Mouse (Mus musculus) layer of hippocampus, adult 18-20 months (tissue): ENCODE measurements around the gene Pcsk5. TPM values are rescaled to one million over a fixed set of nuclear protein-coding genes. Genes with fewer than 3 reads are reported as not detected.
"Not testable (repeated sequence)": the region's sequence is repeated elsewhere in the genome, so short reads cannot be mapped to it uniquely, and the experiment has no call there.

ENCODE experiments used
- DNase-seq, 2 experiments: peaks; one replicate each; pipeline ENCODE4 v3.0.0; 2022; ENCODE audit warnings: low spot score in 2 of 2
- total RNA-seq, 2 experiments: library from RNA; stranded (reverse); gene quantifications; 2 replicates each; pipeline ENCODE4 v1.2.3; 2021

Pcsk5 gene
- total RNA-seq, 2 experiments from 2014 or later = 10.6 to 12.3 TPM

GRCm38 (mm10) chr19:17482126-17482790 is 355.2 kb downstream of the Pcsk5 start:
- DNase-seq = no peak

GRCm38 (mm10) chr19:17479471-17479870 is 358.0 kb downstream of the Pcsk5 start:
- DNase-seq = no peak

GRCm38 (mm10) chr19:17476021-17476420 is 361.4 kb downstream of the Pcsk5 start:
- DNase-seq = no peak

GRCm38 (mm10) chr19:17473138-17473537 is 364.3 kb downstream of the Pcsk5 start:
- not testable (repeated sequence) for DNase-seq

- DNase-seq = no peak
Measured at GRCm38 (mm10) chr19:17471861-17472260, 365.6 kb downstream of the Pcsk5 start.

- no peak for DNase-seq
Measured at GRCm38 (mm10) chr19:17471196-17471595, 366.2 kb downstream of the Pcsk5 start.

- peak in 1 of 2 experiments; percentile 70 for DNase-seq
Measured at GRCm38 (mm10) chr19:17467556-17468211, 369.7 kb downstream of the Pcsk5 start.

GRCm38 (mm10) chr19:17452001-17452400 is 385.4 kb downstream of the Pcsk5 start:
- no peak for DNase-seq

- no peak for DNase-seq
Measured at GRCm38 (mm10) chr19:17443581-17443980, 393.9 kb downstream of the Pcsk5 start.

GRCm38 (mm10) chr19:17439476-17440189 is 397.8 kb downstream of the Pcsk5 start:
- no peak for DNase-seq

GRCm38 (mm10) chr19:17436651-17437050 is 400.8 kb downstream of the Pcsk5 start:
- no peak for DNase-seq

GRCm38 (mm10) chr19:17428561-17428914 is 408.9 kb downstream of the Pcsk5 start:
- DNase-seq = no peak

GRCm38 (mm10) chr19:17427824-17428560 is 409.4 kb downstream of the Pcsk5 start:
- DNase-seq = no peak

GRCm38 (mm10) chr19:17423306-17423705 is 414.1 kb downstream of the Pcsk5 start:
- no peak for DNase-seq

GRCm38 (mm10) chr19:17417855-17418254 is 419.6 kb downstream of the Pcsk5 start:
- DNase-seq = no peak

GRCm38 (mm10) chr19:17412915-17413459 is 424.4 kb downstream of the Pcsk5 start:
- DNase-seq = no peak

- no peak for DNase-seq
Measured at GRCm38 (mm10) chr19:17410465-17411065, 426.9 kb downstream of the Pcsk5 start.

GRCm38 (mm10) chr19:17409351-17409750 is 428.1 kb downstream of the Pcsk5 start:
- DNase-seq = no peak

- DNase-seq = no peak
Measured at GRCm38 (mm10) chr19:17408591-17408990, 428.8 kb downstream of the Pcsk5 start.

GRCm38 (mm10) chr19:17406823-17407222 is 430.6 kb downstream of the Pcsk5 start:
- DNase-seq = no peak

- no peak for DNase-seq
Measured at GRCm38 (mm10) chr19:17403175-17403574, 434.3 kb downstream of the Pcsk5 start.
